Mouse (Mus musculus) intestine, embryonic 16.5 days (tissue): ENCODE data around the gene Sult4a1. TPM values are rescaled to one million over a fixed set of nuclear protein-coding genes. Genes with fewer than 3 reads are reported as not detected.

ENCODE experiments used
- ATAC-seq: fragments of 200-750 bp; cut with Nextera tagmentation; 2 replicates; pipeline ENCODE4 v1.8.0; 2017; ENCODE audit warnings: moderate TSS enrichment, moderate library complexity
- H3K27ac ChIP-seq: fragments of 300-500 bp; sonication (generic); 2 replicates; pipeline ENCODE4 v1.5.1; 2014; ENCODE audit warnings: mild to moderate bottlenecking, low read length
- H3K27me3 ChIP-seq: fragments of 300-500 bp; sonication (generic); replicated peaks from 2 replicates; pipeline ENCODE4 v1.6.1; 2014; ENCODE audit warnings: low read length, control low read depth, mixed read lengths; ENCODE audit not compliant: control insufficient read depth, insufficient read depth
- H3K36me3 ChIP-seq: fragments of 300-500 bp; sonication (generic); 2 replicates; pipeline ENCODE4 v1.6.1; 2014; ENCODE audit warnings: low read length, control low read depth; ENCODE audit not compliant: control insufficient read depth, insufficient read depth
- H3K4me1 ChIP-seq: fragments of 300-500 bp; sonication (generic); 2 replicates; pipeline ENCODE4 v1.6.1; 2014; ENCODE audit warnings: low read length, control low read depth, mixed read lengths; ENCODE audit not compliant: control insufficient read depth, insufficient read depth
- H3K4me2 ChIP-seq: fragments of 300-500 bp; sonication (generic); 2 replicates; pipeline ENCODE4 v1.6.1; 2014; ENCODE audit warnings: low read depth, low read length, control low read depth
- H3K4me3 ChIP-seq: fragments of 300-500 bp; sonication (generic); 2 replicates; pipeline ENCODE4 v1.5.1; 2014; ENCODE audit warnings: mild to moderate bottlenecking, low read length
- H3K9ac ChIP-seq: fragments of 300-500 bp; sonication (generic); 2 replicates; pipeline ENCODE4 v1.6.1; 2014; ENCODE audit warnings: low read depth, low read length
- H3K9me3 ChIP-seq: fragments of 300-500 bp; sonication (generic); 2 replicates; pipeline ENCODE4 v1.6.1; 2016; ENCODE audit warnings: low read length, control low read depth; ENCODE audit not compliant: control insufficient read depth
- WGBS: fragments of 180-500 bp; shearing (Covaris S2); extraction: QIAGEN DNeasy Blood & Tissue Kit; methylation state at CpG from one replicate; pipeline ENCODE4 v1.1.7; 2014; 5-methylcytosine and 5-hydroxymethylcytosine counted together
- polyA plus RNA-seq: library from polyadenylated mRNA; unstranded; fragments of >200 nt; fragmentation: Nextera tagmentation; extraction: Ambion mirVana; gene quantifications from 2 replicates; pipeline ENCODE4 v1.2.1, GENCODE M21; 2015

Sult4a1 gene
- polyA plus RNA-seq, 1 experiment from 2014 or later: 5.1 TPM

GRCm38 (mm10) chr15:84077151-84077550 is 28.4 kb downstream of the Sult4a1 start:
- Histone ChIP-seq H3K9ac (no peak overlapping the region), H3K4me2 (no peak overlapping the region), H3K27me3 (peaks cover 5% of the 10 kb centered on the region), H3K4me3 (no peak overlapping the region), H3K36me3 (no peaks in the 10 kb centered on the region), H3K27ac (no peak overlapping the region), H3K9me3 (no peaks in the 10 kb centered on the region), H3K4me1 (0 out of 2 replicates have a peak, but pooled peaks cover 2% of the 10 kb centered on the region)
- ATAC-seq: no peak
- WGBS: 68% methylated on average over 17 of the region's 17 CpGs

- Histone ChIP-seq H3K36me3 (no peaks in the 10 kb centered on the region), H3K9ac (no peak overlapping the region), H3K27me3 (peaks cover 17% of the 10 kb centered on the region), H3K9me3 (no peaks in the 10 kb centered on the region), H3K27ac (no peak overlapping the region), H3K4me2 (no peak overlapping the region), H3K4me3 (no peak overlapping the region), H3K4me1 (peaks cover 2% of the 10 kb centered on the region; the same call in 1 of the 2 replicates)
- no peak for ATAC-seq
- WGBS: 19% methylated on average over 17 of the region's 17 CpGs
Measured at GRCm38 (mm10) chr15:84074705-84075185, 30.8 kb downstream of the Sult4a1 start.

- Histone ChIP-seq H3K36me3 (no peaks in the 10 kb centered on the region), H3K4me3 (no peak overlapping the region), H3K4me1 (peaks cover 2% of the 10 kb centered on the region; the same call in 1 of the 2 replicates), H3K27me3 (peaks cover 17% of the 10 kb centered on the region), H3K4me2 (no peak overlapping the region), H3K9me3 (no peaks in the 10 kb centered on the region), H3K27ac (no peak overlapping the region), H3K9ac (no peak overlapping the region)
- WGBS: 7% methylated on average over 14 of the region's 15 CpGs
- no peak for ATAC-seq
Measured at GRCm38 (mm10) chr15:84073911-84074704, 31.4 kb downstream of the Sult4a1 start.

GRCm38 (mm10) chr15:84073058-84073457 is 32.5 kb downstream of the Sult4a1 start:
- Histone ChIP-seq H3K9ac (no peak overlapping the region), H3K4me1 (peaks cover 2% of the 10 kb centered on the region; the same call in 1 of the 2 replicates), H3K4me3 (no peak overlapping the region), H3K4me2 (no peak overlapping the region), H3K36me3 (no peaks in the 10 kb centered on the region), H3K9me3 (no peaks in the 10 kb centered on the region), H3K27ac (no peak overlapping the region), H3K27me3 (peaks cover 28% of the 10 kb centered on the region)
- WGBS: 26% methylated on average over 8 of the region's 8 CpGs
- ATAC-seq: no peak

GRCm38 (mm10) chr15:84072226-84072625 is 33.3 kb downstream of the Sult4a1 start:
- no peak overlapping the region for H3K4me2 ChIP-seq
- 35% methylated on average over 7 of the region's 7 CpGs for WGBS
- no peaks in the 10 kb centered on the region for H3K9me3 ChIP-seq
- no peak overlapping the region for H3K27ac ChIP-seq
- peaks cover 2% of the 10 kb centered on the region; the same call in 1 of the 2 replicates for H3K4me1 ChIP-seq
- H3K36me3 ChIP-seq: no peaks in the 10 kb centered on the region
- H3K9ac ChIP-seq: no peak overlapping the region
- H3K27me3 ChIP-seq: peaks cover 32% of the 10 kb centered on the region
- no peak for ATAC-seq
- H3K4me3 ChIP-seq: no peak overlapping the region

GRCm38 (mm10) chr15:84070116-84070676 is 35.4 kb downstream of the Sult4a1 start:
- Histone ChIP-seq H3K9me3 (peaks cover 3% of the 10 kb centered on the region; the same call in 1 of the 2 replicates), H3K9ac (no peak overlapping the region), H3K4me2 (0 out of 2 replicates have a peak overlapping the region, but pooled peaks have one; percentile 16), H3K4me1 (peaks cover 2% of the 10 kb centered on the region; the same call in 1 of the 2 replicates), H3K27ac (no peak overlapping the region), H3K4me3 (no peak overlapping the region), H3K27me3 (peaks cover 30% of the 10 kb centered on the region), H3K36me3 (no peaks in the 10 kb centered on the region)
- 4% methylated on average over 13 of the region's 13 CpGs for WGBS
- no peak for ATAC-seq

- 11% methylated on average over 16 of the region's 16 CpGs for WGBS
- Histone ChIP-seq H3K9ac (no peak overlapping the region), H3K27me3 (peaks cover 30% of the 10 kb centered on the region), H3K36me3 (no peaks in the 10 kb centered on the region), H3K4me3 (no peak overlapping the region), H3K9me3 (peaks cover 3% of the 10 kb centered on the region; the same call in 1 of the 2 replicates), H3K27ac (no peak overlapping the region), H3K4me1 (peaks cover 4% of the 10 kb centered on the region; the same call in 1 of the 2 replicates), H3K4me2 (0 out of 2 replicates have a peak overlapping the region, but pooled peaks have one; percentile 16)
- ATAC-seq: no peak
Measured at GRCm38 (mm10) chr15:84069455-84070050, 36.0 kb downstream of the Sult4a1 start.

- no peak overlapping the region for H3K27ac ChIP-seq
- no peak overlapping the region for H3K4me2 ChIP-seq
- peaks cover 25% of the 10 kb centered on the region for H3K27me3 ChIP-seq
- WGBS: 61% methylated on average over 4 of the region's 4 CpGs
- peaks cover 2% of the 10 kb centered on the region; the same call in 1 of the 2 replicates for H3K4me1 ChIP-seq
- ATAC-seq: no peak
- peaks cover 3% of the 10 kb centered on the region; the same call in 1 of the 2 replicates for H3K9me3 ChIP-seq
- no peak overlapping the region for H3K9ac ChIP-seq
- no peak overlapping the region for H3K4me3 ChIP-seq
- H3K36me3 ChIP-seq: no peaks in the 10 kb centered on the region
Measured at GRCm38 (mm10) chr15:84065701-84066100, 39.9 kb downstream of the Sult4a1 start.

GRCm38 (mm10) chr15:84065140-84065539 is 40.4 kb downstream of the Sult4a1 start, which contains the start of gene Efcab6:
Efcab6 (minus strand) TSS chr15:84065379.
- 4% methylated on average over 29 of the region's 29 CpGs for WGBS
- H3K4me2 ChIP-seq: peak within 1 kb of the TSS; percentile 34
- no peak within 1 kb of the TSS for H3K27ac ChIP-seq
- H3K4me3 ChIP-seq: 0 out of 2 replicates have a peak within 1 kb of the TSS, but pooled peaks have one; percentile 18
- peak within 1 kb of the TSS; percentile 14; the same call in 1 of the 2 replicates for H3K9ac ChIP-seq
- no peaks in the 10 kb centered on the region for H3K36me3 ChIP-seq
- peaks cover 2% of the 10 kb centered on the region; the same call in 1 of the 2 replicates for H3K4me1 ChIP-seq
- H3K27me3 ChIP-seq: peaks cover 20% of the 10 kb centered on the region
- no peak for ATAC-seq
- peaks cover 3% of the 10 kb centered on the region; the same call in 1 of the 2 replicates for H3K9me3 ChIP-seq
